Mouse (Mus musculus): ENCODE data around the gene Fam136a. TPM values are rescaled to one million over a fixed set of nuclear protein-coding genes. Genes with fewer than 3 reads are reported as not detected.

The Fam136a gene
- total RNA-seq, 2 experiments from 2014 or later, result 18.3 to 21.6 TPM

DNA sequence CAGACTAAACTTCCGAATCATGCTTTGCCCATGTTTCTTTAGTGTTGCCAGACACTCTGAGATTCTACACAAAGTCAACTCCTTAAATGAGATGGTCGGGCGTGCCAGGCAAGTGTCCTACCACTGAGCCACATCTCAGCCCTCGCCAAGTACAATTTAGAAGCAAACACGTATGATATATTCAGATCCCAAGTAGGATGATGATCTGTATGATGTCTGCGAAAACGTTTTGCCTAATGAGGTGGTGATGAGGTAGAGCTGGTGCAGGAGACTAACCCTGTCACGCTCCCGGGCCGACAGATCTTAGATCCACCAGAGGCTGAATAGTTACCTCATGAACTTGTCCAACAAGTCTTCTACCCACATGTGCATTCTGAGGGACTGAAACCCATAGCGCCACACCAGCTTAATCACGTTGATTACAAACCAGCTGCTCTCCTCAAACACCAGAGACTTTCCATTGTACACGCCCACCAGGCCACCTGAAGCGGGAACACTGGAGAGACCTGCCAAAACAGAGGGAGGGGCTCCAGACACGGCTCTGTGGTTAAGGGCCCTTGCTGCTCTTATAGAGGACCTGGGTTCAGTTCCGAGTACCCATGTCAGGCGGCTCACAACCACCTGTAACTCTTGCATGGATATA is 28.8 kb downstream of the Fam136a start:
- no peak for DNase-seq
- intact Hi-C loops (cut with DNase I; ENCODE audit: low total_unique reads), result no loop called here

DNA sequence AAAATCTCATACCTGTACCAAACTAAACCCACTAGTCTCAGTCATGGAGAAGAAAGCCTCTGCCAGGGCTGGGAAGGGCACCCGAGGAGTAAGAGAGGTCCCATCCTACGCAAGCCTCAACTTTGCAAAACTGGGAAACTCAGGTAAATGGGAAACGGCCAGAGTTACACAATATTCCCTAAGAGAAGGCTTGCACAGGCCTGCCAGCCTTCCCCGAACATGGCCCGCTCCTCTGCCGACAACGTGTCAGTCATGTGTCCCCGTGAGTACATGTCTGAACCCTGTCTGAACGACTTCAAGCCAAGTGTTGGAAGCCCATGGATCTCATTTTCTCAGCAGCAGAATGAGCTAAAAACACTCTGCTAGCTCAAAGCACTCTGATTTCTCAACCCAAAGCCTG is 29.6 kb downstream of the Fam136a start:
- intact Hi-C loops (cut with DNase I; ENCODE audit: low total_unique reads), result no loop called here

GRCm38 (mm10) chr6:86395969-86396368 is 30.5 kb downstream of the Fam136a start:
- DNase-seq, result no peak
- intact Hi-C loops (cut with DNase I; ENCODE audit: low total_unique reads), result no loop called here

More for the DNA sequence above, 29.6 kb downstream of the Fam136a start:
- DNase-seq, result no peak

DNA sequence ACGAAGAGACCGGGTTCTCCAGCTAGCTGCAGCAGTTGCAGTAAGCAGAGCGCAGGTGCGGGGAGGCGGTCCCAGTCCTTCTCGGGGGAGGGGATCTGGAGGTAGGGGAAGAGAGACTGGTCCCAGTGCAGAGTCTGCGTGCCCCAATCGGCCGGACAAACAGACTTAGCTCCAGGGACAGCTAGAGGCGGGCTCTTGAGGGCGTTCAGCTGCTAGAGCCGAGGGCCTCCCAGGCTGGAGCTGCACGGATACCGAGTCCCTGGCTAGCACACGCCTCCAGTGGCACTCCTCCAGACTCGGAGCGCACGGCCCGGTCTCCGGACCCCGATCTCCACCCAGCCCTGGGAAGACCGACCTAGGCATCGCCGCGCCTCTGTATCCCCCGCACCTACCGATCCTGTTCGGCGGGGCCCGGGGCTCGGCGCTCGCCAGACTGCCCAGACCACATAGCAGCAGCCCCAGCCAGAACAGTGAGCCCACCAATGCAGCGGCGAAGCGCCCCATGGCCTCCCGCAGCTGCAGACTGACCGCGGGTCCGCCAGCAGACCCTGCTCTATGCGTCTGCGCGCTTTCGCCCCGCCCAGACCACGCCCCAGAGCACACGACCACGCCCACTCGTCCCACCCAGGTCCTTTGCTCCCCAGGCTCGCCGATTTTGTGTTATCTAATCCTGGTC is 31.3 kb downstream of the Fam136a start, which contains the start of gene Pcyox1:
Gene Pcyox1 (minus strand): TSS at position 574 of the 676 bp plus-strand sequence.
- intact Hi-C loops (cut with DNase I; ENCODE audit: low total_unique reads), result no loop called here
- peak; percentile 87 for DNase-seq

DNA sequence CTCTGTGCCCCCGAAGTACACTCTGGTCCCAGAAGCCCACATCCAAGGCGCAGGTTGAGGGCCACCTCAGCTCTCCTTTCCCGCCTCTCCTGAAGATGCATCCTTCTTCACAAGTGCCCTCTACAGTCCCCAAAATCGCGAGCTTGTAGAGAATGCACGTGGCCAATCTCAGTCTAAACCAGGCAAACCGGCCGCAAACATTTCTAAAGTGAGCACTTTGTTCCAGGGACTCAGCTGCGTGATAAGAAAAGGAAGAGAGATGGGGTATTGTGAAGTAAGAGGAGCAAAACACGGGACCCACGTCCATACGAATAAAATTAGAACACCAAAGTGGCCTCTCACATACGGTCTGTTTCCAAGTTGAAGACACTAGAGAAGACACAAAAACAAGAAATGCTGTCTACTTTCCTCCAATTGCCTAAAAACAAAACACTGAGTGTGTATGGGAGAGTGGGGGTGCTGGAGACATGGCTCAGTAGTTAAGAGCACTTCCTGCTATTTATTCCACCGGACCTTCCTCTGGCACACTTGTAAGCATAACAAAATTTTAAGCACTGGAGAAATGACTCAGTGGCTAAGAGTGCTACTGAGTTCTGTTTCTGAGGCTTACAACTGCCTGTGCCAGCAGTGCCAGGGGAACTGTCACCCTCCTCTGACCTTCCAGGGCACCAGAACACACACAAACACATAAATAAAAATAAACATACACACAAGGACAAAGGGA is 32.0 kb downstream of the Fam136a start:
- DNase-seq, result no peak
- intact Hi-C loops (cut with DNase I; ENCODE audit: low total_unique reads), result no loop called here

DNA sequence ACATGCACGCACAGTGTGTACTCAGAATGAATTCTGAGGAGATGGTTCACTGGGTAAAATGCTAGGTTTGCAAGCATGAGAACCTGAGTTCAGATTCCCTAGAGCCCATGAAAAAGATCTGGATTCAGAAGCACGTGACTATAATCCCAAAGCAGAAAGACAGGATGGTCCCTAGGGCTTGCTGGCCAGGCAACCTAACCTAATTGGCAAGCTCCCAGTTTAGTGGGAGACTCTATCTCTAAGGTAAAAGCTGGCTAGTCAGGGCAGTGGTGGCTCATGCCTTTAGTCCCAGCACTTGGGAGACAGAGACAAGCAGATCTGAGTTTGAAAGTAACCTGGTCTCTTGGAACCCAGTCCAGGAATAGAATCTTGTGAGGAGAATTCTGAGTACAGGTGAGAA is 33.5 kb downstream of the Fam136a start:
- no peak for DNase-seq
- intact Hi-C loops (cut with DNase I; ENCODE audit: low total_unique reads), result no loop called here

- intact Hi-C loops (cut with DNase I; ENCODE audit: low total_unique reads), result no loop called here
- DNase-seq, result no peak
Observed at GRCm38 (mm10) chr6:86399995-86400394, 34.5 kb downstream of the Fam136a start.

DNA sequence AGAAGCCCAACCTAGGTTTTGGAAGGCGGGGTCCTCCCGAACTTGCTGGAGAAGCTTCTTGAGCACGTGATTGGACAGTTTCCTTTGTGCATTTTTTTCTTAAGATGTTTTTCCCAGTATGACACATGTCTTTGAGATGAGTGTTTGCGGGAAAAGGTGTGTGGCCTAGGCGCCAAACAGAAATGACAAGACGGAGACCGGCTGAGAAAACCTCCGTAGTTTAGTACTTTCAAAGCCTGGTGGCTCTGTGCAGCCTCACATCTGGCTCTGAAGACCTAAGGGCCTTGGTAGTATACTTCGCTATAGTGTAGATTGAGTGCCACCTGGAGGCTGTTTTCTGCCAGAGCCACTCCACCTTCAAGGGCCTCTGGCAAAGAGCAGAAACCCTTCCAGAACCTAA is 35.5 kb downstream of the Fam136a start:
- intact Hi-C loops (cut with DNase I; ENCODE audit: low total_unique reads), result no loop called here

GRCm38 (mm10) chr6:86402681-86403607 is 37.5 kb downstream of the Fam136a start:
- intact Hi-C loops (cut with DNase I; ENCODE audit: low total_unique reads), result no loop called here
- no peak for DNase-seq

More for the DNA sequence above, 35.5 kb downstream of the Fam136a start:
- DNase-seq, result peak; percentile 56

GRCm38 (mm10) chr6:86403728-86404099 is 38.3 kb downstream of the Fam136a start:
- DNase-seq, result peak; percentile 72
- intact Hi-C loops (cut with DNase I; ENCODE audit: low total_unique reads), result no loop called here

DNA sequence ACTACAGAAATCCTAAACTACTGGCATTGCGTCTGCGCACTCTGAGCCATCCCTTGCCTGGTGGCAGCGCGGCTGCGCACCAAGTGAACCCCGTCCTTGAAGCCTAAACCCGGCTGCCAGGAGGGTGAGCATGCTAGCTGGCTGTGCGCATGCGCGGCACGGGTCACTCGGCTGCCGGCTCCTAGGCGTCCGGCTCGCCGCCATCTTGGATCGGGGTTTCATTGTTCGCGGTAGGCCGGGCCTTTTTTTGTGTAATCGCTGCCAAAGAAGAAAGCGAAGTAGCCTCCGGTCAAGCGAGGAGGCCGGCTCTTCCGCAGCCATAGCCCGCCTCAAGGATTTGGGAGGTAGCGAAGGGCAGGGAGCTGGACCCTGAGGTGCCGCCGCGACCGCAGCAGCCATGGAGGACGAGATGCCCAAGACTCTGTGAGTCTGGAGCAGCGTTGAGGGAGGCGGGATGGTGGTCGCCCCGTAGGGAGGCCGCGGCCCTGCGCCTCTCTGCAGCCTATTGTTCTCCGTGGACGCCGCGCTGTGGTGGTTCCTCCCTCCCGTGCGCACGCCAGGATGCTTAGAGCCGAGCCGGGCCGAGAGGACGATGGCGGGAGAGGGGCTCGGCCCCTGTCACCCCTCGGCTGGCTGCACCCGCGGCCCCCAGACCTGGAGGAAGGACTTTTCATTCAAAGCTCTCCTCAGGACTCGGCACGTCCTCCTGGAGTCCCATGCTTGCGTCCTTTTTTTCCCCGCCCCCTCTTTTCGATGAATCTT is 38.8 kb downstream of the Fam136a start, which contains the start of gene Tia1:
Gene Tia1 (plus strand): TSS at position 120 of the 762 bp plus-strand sequence.
- DNase-seq, result peak; percentile 99
- intact Hi-C loops (cut with DNase I; ENCODE audit: low total_unique reads), result no loop called here

- DNase-seq, result no peak
- intact Hi-C loops (cut with DNase I; ENCODE audit: low total_unique reads), result no loop called here
Observed at GRCm38 (mm10) chr6:86404996-86405395, 39.5 kb downstream of the Fam136a start.

DNA sequence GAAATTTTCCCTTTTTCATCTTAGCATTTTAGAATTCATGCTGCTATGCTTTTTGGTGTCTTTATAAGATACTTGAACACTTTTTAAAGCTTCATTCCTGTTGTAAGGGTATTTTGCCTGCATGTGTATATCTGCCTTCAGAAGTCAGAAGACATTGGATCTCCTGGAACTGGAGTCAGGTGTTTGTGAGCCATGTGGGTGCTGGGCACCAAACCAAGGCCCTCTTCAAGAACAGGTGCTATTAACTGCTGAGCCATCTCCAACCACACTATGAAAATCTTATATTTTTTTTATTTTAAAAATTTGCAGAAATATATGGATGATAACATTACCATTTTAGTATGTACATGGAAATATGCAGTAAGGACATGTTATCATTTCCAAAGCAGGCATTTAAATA is 40.9 kb downstream of the Fam136a start:
- peak; percentile 23 for DNase-seq
- intact Hi-C loops (cut with DNase I; ENCODE audit: low total_unique reads), result no loop called here

- intact Hi-C loops (cut with DNase I; ENCODE audit: low total_unique reads), result no loop called here
- no peak for DNase-seq
Observed at GRCm38 (mm10) chr6:86418711-86419110, 53.3 kb downstream of the Fam136a start.

GRCm38 (mm10) chr6:86419239-86419638 is 53.8 kb downstream of the Fam136a start:
- intact Hi-C loops (cut with DNase I; ENCODE audit: low total_unique reads), result no loop called here
- no peak for DNase-seq

All from gastrocnemius, postnatal 14 days (tissue).